Mouse (Mus musculus): ENCODE measurements at regions not wholly inside any gene's neighbourhood (a gene's known extent, or its start where the extent isn't known, plus 50 kb on each side); places are given as distances from the start of the nearest gene placed in this dataset.

DNA sequence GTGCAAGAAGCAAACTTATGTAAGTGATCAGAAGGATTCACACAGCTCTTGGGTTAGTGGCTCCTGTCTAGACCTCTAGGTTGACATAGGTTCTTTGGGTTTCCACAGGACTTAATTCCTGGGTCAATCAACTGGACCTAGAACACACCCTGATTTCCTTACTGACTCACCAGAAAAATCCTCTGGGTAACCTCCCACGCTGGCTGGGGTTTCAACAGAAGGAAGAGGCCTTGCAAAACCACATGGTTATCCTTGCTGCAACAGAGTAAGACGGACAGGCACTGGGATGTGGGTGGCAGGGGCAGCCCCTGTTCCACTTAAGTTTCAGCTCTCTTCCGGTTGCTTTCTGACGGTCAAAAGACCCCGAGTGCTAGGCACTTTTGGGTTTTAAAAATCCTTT is 88.2 kb upstream of the Ddhd1 start:
- no peak for TF ChIP-seq POLR2A (IDR thresholded peaks at IDR 0.05; ENCODE audit: insufficient read depth, low read depth, low read length)
- no peak for TF ChIP-seq CTCF (IDR thresholded peaks at IDR 0.05; ENCODE audit: insufficient read depth, low read depth, low read length)
- no peaks in the 10 kb centered on the region for H3K4me1 ChIP-seq (ENCODE audit: control insufficient read depth, insufficient read depth, low read length)
- no peak overlapping the region for H3K4me3 ChIP-seq (ENCODE audit: insufficient read depth, low read depth, low read length)
- no peak overlapping the region for H3K27ac ChIP-seq (ENCODE audit: insufficient read depth, low read depth, low read length)
- 77% methylated on average over 5 of the region's 5 CpGs for WGBS

DNA sequence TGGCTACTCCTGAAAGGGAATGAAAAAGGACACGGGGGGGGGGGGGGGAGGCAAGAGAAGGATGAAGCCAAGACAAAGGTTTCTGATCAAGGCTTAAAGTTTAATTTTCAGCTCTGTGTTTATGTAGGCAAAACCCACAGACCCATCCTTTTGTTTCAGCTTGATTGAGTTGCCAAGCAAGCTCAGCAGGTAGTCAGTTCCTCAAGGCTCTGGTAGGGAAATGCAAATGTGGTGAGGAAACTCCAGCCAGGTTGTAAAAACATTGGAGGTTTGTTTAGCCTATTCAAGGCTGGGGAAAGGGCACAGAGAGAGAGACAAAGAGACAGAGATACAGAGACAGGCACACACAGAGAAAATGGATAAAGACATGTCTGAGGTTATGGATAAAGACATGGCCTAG is 99.4 kb upstream of the Ddhd1 start:
- H3K27ac ChIP-seq (ENCODE audit: insufficient read depth, low read depth, low read length) = no peak overlapping the region
- H3K4me3 ChIP-seq (ENCODE audit: insufficient read depth, low read depth, low read length) = no peak overlapping the region
- TF ChIP-seq POLR2A (IDR thresholded peaks at IDR 0.05; ENCODE audit: insufficient read depth, low read depth, low read length) (no peak), CTCF (IDR thresholded peaks at IDR 0.05; ENCODE audit: insufficient read depth, low read depth, low read length) (no peak)
- WGBS = 14% methylated on average over 1 of the region's 1 CpGs
- no peaks in the 10 kb centered on the region for H3K4me1 ChIP-seq (ENCODE audit: control insufficient read depth, insufficient read depth, low read length)

DNA sequence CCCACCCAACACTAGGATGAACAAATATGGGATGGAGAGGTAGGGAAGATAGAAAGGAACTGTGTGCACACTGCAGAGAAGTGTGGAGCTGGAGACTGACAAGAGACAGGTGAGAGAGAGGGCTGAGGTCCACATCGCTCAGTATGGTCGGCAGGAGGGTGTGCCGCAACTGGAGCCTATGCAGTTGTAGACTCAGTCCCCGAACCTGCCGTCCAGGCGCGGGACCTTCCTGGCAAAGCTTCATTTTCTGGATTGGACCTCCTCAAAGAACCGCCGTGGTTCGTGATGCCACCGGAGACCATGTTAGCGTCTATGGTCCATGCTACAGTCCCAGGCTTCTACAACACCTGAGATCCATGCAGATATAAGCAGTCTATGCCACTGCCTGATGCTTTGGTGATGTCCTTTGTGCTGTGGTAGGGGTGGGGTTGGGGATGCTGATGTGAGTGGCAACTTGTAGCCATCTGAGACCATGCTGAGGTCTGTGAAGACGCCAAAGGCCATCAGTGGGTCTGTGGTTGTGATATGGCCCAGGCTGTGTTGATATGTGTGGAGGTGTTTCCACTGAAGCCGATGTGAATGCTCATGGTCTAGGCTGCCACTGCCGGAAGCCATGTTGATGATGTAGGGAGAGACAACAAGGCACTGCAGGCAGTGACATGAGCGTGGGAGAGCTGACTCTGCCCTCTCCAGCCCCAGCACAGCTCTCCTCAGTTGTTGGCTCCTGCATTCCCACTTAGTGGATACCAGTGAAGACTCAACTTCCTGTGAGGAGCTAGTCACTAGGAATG is 103.1 kb upstream of the Ddhd1 start:
- Histone ChIP-seq H3K4me1 (ENCODE audit: control insufficient read depth, insufficient read depth, low read length) (peaks cover 7% of the 10 kb centered on the region), H3K27ac (ENCODE audit: insufficient read depth, low read depth, low read length) (no peak overlapping the region), H3K4me3 (ENCODE audit: insufficient read depth, low read depth, low read length) (no peak overlapping the region)
- 95% methylated on average over 16 of the region's 16 CpGs for WGBS
- no peak for TF ChIP-seq POLR2A (IDR thresholded peaks at IDR 0.05; ENCODE audit: insufficient read depth, low read depth, low read length)
- no peak for TF ChIP-seq CTCF (IDR thresholded peaks at IDR 0.05; ENCODE audit: insufficient read depth, low read depth, low read length)

DNA sequence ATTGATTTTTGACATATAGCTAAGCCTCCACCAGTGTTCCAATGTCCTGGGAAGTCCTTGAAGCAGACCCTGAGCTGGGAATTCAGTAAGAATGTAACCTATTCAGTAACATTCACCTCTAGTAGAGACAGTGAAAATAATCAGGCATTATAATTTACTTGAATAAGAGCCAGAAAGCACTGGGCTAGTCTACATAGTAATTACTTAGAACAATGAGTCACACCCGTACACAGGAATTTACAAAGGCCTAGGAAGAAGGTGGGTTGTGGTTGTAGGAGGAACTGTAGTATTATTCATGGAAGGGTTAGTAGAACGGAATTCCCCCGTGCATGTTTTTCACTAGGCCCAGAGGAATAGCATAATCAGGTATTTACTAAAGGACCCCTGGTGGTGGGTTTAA is 106.3 kb upstream of the Ddhd1 start:
- Histone ChIP-seq H3K4me3 (ENCODE audit: insufficient read depth, low read depth, low read length) (no peak overlapping the region), H3K4me1 (ENCODE audit: control insufficient read depth, insufficient read depth, low read length) (peaks cover 7% of the 10 kb centered on the region), H3K27ac (ENCODE audit: insufficient read depth, low read depth, low read length) (no peak overlapping the region)
- WGBS = 9% methylated on average over 3 of the region's 3 CpGs
- TF ChIP-seq CTCF (IDR thresholded peaks at IDR 0.05; ENCODE audit: insufficient read depth, low read depth, low read length) (no peak), POLR2A (IDR thresholded peaks at IDR 0.05; ENCODE audit: insufficient read depth, low read depth, low read length) (no peak)

DNA sequence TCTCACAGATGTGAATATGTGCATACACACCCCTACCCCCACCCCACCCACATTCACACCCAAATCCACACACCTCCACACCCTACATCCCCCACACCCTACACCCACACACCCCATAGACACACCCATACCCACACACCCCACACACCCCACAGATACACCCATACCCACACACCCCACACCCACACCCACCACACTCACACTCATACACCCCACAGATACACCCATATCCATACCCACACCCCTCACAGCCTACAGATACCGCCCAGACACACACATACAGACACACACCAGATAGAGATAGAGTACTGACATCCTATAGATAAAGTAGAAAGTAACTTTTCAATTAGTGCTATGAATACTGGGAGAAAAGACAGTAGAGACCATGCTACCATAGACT is 108.6 kb upstream of the Ddhd1 start:
- TF ChIP-seq CTCF (IDR thresholded peaks at IDR 0.05; ENCODE audit: insufficient read depth, low read depth, low read length) (no peak), POLR2A (IDR thresholded peaks at IDR 0.05; ENCODE audit: insufficient read depth, low read depth, low read length) (no peak)
- 97% methylated on average over 1 of the region's 1 CpGs for WGBS
- Histone ChIP-seq H3K4me3 (ENCODE audit: insufficient read depth, low read depth, low read length) (no peak overlapping the region), H3K27ac (ENCODE audit: insufficient read depth, low read depth, low read length) (no peak overlapping the region), H3K4me1 (ENCODE audit: control insufficient read depth, insufficient read depth, low read length) (peaks cover 7% of the 10 kb centered on the region)

DNA sequence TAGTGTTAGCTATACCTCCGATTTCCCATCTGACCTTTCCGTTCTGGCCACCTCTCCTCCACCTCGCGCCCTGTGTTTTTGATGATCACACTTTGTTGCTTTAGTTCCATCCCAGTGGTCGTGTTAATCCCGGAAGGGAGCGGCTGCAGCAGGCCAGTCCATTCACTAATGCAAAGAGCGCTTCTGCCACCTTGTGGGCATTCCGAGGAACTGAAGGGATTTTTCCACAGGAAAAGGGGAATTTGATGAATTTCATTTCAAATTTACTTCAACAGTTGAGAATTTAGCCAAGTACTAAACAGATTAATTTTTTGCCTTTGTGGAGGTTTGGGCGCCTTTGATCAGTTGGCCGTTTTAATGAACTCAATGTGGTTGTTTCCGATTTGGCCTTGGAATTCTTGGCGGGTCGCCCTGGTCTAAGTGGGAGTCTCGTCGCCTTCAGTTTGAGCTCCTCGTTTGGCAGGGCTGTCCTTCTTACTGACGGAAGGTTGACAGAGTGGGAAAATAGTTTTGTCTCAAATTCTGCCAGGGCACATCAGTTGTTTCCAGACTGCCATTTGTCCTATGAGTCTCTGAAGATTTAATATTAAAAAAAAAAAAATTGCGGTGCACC is 114.8 kb upstream of the Ddhd1 start:
- Histone ChIP-seq H3K4me1 (ENCODE audit: control insufficient read depth, insufficient read depth, low read length) (no peaks in the 10 kb centered on the region), H3K4me3 (ENCODE audit: insufficient read depth, low read depth, low read length) (no peak overlapping the region), H3K27ac (ENCODE audit: insufficient read depth, low read depth, low read length) (no peak overlapping the region)
- no peak for TF ChIP-seq POLR2A (IDR thresholded peaks at IDR 0.05; ENCODE audit: insufficient read depth, low read depth, low read length)
- peak; percentile 57; the same call in 1 of the 2 replicates for TF ChIP-seq CTCF (IDR thresholded peaks at IDR 0.05; ENCODE audit: insufficient read depth, low read depth, low read length)
- WGBS = 8% methylated on average over 19 of the region's 19 CpGs

DNA sequence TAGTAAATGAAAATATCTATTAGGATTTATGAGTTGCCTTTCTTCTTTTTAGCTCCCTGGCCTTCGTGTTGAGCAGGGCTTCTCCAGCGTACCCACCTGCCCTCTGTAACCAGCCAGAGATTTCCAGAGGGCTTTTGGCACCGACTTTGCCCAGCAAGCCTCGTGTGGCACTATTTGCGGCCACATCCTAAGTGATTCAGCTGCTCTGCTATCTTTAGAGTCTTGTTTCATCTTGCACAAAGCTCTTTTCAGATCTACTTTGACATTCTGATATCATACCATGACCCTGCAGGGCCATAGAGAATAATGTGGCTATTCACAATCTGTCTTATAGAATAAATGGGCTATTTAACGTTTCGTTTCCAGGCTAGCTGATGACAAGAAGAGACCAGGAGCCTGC is 115.4 kb upstream of the Ddhd1 start:
- 31% methylated on average over 7 of the region's 7 CpGs for WGBS
- no peak overlapping the region for H3K4me3 ChIP-seq (ENCODE audit: insufficient read depth, low read depth, low read length)
- no peak for TF ChIP-seq CTCF (IDR thresholded peaks at IDR 0.05; ENCODE audit: insufficient read depth, low read depth, low read length)
- no peaks in the 10 kb centered on the region for H3K4me1 ChIP-seq (ENCODE audit: control insufficient read depth, insufficient read depth, low read length)
- no peak overlapping the region for H3K27ac ChIP-seq (ENCODE audit: insufficient read depth, low read depth, low read length)

DNA sequence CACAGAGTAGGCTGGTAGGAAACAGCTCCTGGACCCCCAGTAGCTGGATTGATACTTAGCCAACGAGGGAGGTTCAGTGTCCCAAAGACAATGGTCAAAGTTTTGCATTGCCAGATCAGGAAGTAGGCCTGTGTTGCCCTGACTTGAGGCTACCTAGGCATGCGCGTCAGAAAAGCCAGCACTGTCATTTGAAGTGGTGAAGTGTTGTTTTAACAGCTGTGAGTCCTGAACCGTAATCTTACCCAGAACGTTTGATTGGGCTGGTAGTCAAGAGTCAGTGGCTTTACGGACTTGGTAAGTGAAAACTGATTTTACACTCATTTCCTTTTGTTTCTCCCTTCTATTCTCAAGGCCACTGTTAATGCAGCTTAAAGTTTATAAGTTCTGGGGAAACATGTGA is 123.9 kb upstream of the Ddhd1 start:
- no peak for TF ChIP-seq POLR2A (IDR thresholded peaks at IDR 0.05; ENCODE audit: insufficient read depth, low read depth, low read length)
- no peak for TF ChIP-seq CTCF (IDR thresholded peaks at IDR 0.05; ENCODE audit: insufficient read depth, low read depth, low read length)
- WGBS = 88% methylated on average over 6 of the region's 6 CpGs
- Histone ChIP-seq H3K27ac (ENCODE audit: insufficient read depth, low read depth, low read length) (no peak overlapping the region), H3K4me3 (ENCODE audit: insufficient read depth, low read depth, low read length) (no peak overlapping the region), H3K4me1 (ENCODE audit: control insufficient read depth, insufficient read depth, low read length) (no peaks in the 10 kb centered on the region)

DNA sequence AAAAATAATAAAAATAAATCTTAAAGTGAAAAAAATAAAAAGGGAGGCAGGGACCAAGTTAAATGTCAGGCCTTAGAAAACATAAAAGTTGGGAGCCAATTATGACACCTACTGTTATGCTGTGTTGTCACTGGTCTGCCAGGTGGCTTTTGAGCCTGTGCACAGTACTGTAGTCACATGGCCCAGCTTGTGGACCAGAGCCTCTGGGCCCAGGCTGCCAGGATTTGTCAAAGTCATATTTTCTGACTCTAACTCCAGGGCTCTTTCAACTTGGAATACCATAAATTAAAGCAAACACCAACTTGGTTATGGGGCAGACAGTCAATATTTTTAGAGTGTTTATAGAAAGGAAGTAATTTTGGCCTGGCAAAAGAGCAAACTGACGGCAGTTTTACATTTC is 137.0 kb upstream of the Ddhd1 start:
- Histone ChIP-seq H3K4me1 (ENCODE audit: control insufficient read depth, insufficient read depth, low read length) (peaks cover 5% of the 10 kb centered on the region; the same call in 1 of the 2 replicates), H3K4me3 (ENCODE audit: insufficient read depth, low read depth, low read length) (no peak overlapping the region), H3K27ac (ENCODE audit: insufficient read depth, low read depth, low read length) (no peak overlapping the region)
- 70% methylated on average over 1 of the region's 1 CpGs for WGBS
- TF ChIP-seq POLR2A (IDR thresholded peaks at IDR 0.05; ENCODE audit: insufficient read depth, low read depth, low read length) (no peak), CTCF (IDR thresholded peaks at IDR 0.05; ENCODE audit: insufficient read depth, low read depth, low read length) (no peak)
